Mouse (Mus musculus): ENCODE data around the gene Mafg. TPM values are rescaled to one million over a fixed set of nuclear protein-coding genes. Genes with fewer than 3 reads are reported as not detected.

The Mafg gene
- polyA plus RNA-seq, 1 experiment from 2014 or later, result 27.5 TPM

DNA sequence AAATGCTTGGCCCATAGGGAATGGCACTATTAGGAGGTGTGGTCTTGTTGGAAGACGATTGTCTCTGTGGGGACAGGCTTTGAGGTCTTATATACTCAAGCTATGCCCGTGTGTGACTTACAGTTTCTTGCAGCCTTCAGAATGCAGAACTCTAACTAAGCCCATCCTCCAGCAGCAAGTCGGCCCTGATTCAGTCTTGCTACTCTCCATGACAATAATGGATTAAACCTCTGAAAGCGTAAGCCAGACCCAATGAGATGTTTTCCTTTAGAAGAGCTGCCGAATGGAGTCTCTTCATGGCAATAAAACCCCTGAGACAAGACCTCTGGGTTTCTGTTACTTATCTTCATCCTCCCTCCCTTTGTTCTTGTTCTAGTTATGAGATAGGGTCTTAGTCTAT lies 1.4 kb upstream of the Mafg start:
- H3K9ac ChIP-seq (ENCODE audit: low read length), result no peak overlapping the region
- H3K4me1 ChIP-seq (ENCODE audit: control insufficient read depth, insufficient read depth, low read length), result peaks cover 13% of the 10 kb centered on the region
- H3K4me2 ChIP-seq (ENCODE audit: low read depth), result no peak overlapping the region
- no peak overlapping the region for H3K4me3 ChIP-seq (ENCODE audit: low read depth, low read length)
- DNase-seq (ENCODE audit: low spot score), result no peak
- no peaks in the 10 kb centered on the region for H3K27me3 ChIP-seq (ENCODE audit: control insufficient read depth, insufficient read depth, low read length)
- no peak overlapping the region for H3K27ac ChIP-seq (ENCODE audit: low read depth, low read length)
- WGBS, result 87% methylated on average over 5 of the region's 5 CpGs
- ATAC-seq (ENCODE audit: insufficient read depth, low FRiP score, low TSS enrichment), result no peak
- no peaks in the 10 kb centered on the region for H3K9me3 ChIP-seq (ENCODE audit: control insufficient read depth, low read length)
- H3K36me3 ChIP-seq (ENCODE audit: control insufficient read depth, insufficient read depth, low read length), result no peaks in the 10 kb centered on the region

DNA sequence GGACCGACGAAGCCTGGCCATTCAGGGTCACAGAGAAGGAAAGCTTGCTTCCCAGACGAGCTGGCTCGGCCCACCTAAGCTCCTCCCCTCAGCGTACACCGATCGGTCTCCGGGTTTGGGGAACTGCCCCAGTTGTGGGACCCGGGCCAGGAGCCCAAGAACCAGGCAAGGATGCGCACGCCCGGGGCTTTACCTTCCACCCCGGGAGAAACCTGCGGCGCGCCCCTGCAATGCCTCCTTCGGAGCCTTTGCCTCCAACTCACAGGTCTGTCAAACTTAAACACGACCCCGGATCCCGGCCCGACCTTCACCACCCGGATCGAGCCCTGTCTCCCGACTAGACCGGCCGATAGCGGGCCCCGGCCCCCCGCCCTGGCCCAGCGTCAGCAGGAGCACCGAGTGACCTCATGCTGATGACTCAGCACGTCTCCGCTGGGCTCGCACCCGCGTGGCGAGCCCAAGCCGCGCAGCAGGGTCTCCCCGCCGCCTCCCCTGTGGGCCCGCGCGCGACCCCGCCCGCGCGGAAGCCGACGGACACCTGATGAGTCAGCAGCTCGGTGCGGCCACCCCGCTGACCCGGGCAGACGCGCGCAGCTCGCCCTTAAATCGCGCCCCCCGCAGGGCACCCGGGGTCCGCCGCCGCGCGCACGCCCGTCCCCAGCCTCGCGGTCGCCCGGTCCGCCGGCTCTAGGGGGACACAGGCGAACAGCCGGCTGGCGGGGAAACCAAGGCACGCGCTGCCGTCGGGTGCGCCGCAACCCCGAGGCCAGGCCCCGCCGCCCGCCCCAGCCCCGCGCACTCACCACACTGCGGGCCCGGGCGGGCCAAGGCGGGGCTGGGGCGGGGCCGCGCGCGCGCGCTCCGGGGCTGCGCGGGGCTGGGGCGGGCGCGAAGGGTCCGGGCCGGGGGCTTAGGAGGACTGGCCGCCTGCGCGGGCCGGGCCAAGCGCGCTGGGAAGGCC lies 561 bp downstream of the Mafg start:
- WGBS, result under 1% methylated on average over 74 of the region's 116 CpGs
- Histone ChIP-seq H3K27me3 (ENCODE audit: control insufficient read depth, insufficient read depth, low read length) (no peaks in the 10 kb centered on the region), H3K4me1 (ENCODE audit: control insufficient read depth, insufficient read depth, low read length) (peaks cover 14% of the 10 kb centered on the region), H3K9ac (ENCODE audit: low read length) (peak overlapping the region; percentile 89), H3K4me3 (ENCODE audit: low read depth, low read length) (peak overlapping the region; percentile 96), H3K27ac (ENCODE audit: low read depth, low read length) (peak overlapping the region; percentile 88), H3K4me2 (ENCODE audit: low read depth) (peak overlapping the region; percentile 96), H3K9me3 (ENCODE audit: control insufficient read depth, low read length) (no peaks in the 10 kb centered on the region), H3K36me3 (ENCODE audit: control insufficient read depth, insufficient read depth, low read length) (peaks cover 8% of the 10 kb centered on the region)
- ATAC-seq (ENCODE audit: insufficient read depth, low FRiP score, low TSS enrichment), result peak; percentile 78
- DNase-seq (ENCODE audit: low spot score), result peak; percentile 72

DNA sequence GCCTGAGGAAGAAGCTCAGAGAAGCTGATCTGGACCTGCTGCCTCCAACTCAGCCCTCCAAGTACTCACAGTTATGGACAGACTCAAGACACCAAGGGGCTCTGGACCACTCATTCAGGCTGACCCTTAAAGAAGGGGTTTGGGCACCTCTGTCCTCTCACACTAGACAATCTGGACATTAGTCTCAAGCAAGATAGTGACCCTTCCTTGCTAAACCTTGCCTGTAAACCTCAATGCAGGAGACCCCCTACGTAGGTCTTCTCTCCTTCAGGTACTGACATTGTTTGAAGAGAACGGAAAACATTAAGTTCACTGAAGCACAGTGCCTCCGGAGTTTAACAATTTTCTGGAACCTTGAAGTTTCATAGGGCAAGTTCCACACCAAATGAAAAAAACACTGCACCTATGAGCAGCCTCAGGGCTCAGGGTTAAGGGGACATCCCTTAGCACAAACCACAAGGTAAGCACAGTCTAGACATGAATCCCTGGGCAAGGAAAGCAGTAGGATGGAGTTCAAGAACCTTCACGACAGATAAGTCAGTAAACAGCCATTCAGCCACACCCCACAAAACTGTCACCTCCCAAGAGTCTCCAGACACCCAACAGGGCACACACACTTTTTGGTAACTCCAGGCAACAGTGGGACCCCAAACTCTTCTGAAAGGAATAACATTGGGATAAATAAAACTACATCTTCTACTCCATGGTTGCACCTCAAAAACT lies 1.5 kb downstream of the Mafg start:
- Histone ChIP-seq H3K4me2 (ENCODE audit: low read depth) (peak overlapping the region; percentile 96), H3K4me3 (ENCODE audit: low read depth, low read length) (peak overlapping the region; percentile 96), H3K27me3 (ENCODE audit: control insufficient read depth, insufficient read depth, low read length) (no peaks in the 10 kb centered on the region), H3K9ac (ENCODE audit: low read length) (peak overlapping the region; percentile 89), H3K9me3 (ENCODE audit: control insufficient read depth, low read length) (no peaks in the 10 kb centered on the region), H3K27ac (ENCODE audit: low read depth, low read length) (peak overlapping the region; percentile 88), H3K4me1 (ENCODE audit: control insufficient read depth, insufficient read depth, low read length) (peaks cover 14% of the 10 kb centered on the region), H3K36me3 (ENCODE audit: control insufficient read depth, insufficient read depth, low read length) (peaks cover 9% of the 10 kb centered on the region)
- ATAC-seq (ENCODE audit: insufficient read depth, low FRiP score, low TSS enrichment) (no peak), DNase-seq (ENCODE audit: low spot score) (no peak)
- 60% methylated on average over 4 of the region's 4 CpGs for WGBS

DNA sequence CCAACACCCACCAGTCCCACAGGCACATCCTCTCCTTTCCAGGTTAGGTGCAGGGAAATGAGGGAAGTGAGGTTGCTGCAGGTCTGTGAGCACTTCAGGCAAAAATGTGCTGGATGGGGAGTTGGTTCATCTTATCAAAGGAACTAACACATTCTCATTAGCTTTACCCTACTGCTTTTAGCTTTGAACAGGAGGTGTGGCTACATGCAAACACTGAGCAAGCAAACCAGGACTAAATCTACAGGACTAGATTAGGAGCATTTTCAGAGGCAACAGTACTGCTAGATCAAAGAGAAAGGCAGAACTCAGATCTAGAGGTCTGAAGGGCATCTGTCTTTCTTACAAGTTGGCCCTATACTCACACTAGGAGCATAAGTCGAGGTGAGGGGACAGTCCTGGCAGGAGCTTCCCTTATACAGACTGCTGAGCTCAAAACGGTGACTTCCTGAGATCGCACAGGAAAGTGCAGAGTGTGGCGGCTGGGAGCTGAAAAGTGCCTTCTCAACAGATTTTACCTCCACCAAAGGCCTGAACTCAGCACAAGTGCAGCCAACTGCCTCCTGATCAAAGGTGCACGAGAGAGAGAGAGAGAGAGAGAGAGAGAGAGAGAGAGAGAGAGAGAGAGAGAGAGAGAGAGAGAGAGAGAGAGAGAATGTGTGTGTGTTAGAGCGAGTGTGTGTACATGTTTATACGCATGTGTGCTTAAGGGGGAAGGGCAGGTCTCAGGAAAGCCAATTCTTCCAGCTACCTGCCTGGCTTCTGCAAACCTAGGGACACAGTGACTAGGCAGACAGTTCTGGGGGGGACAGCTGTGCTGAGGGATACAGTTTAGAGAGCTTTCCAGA lies 2.3 kb downstream of the Mafg start:
- peaks cover 14% of the 10 kb centered on the region for H3K4me1 ChIP-seq (ENCODE audit: control insufficient read depth, insufficient read depth, low read length)
- ATAC-seq (ENCODE audit: insufficient read depth, low FRiP score, low TSS enrichment), result no peak

DNA sequence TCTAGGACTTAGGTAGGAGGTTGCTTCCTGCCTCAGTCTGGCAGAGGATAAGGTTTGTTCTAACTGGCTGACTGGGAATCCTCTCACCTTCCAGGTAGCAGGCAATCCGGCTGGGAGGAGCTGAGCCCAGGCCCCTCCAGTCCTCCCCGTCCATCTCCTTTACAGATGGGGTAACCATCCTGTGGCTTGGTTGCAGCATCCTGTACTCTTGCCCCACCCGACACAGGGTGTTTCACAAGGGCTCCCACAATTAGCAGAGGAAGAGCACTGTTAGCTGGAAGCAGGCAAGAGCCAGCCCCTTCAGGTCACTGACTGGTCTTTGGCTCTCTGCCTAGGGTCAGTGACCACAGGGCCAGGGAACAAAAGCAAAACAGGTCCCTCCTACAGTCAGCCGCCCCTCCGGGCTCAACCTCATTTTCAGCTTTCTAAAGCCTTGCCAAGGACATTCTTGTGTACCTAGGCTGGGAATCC lies 3.0 kb downstream of the Mafg start:
- no peaks in the 10 kb centered on the region for H3K27me3 ChIP-seq (ENCODE audit: control insufficient read depth, insufficient read depth, low read length)
- H3K4me2 ChIP-seq (ENCODE audit: low read depth), result peak overlapping the region; percentile 10; the same call in 1 of the 2 replicates
- H3K36me3 ChIP-seq (ENCODE audit: control insufficient read depth, insufficient read depth, low read length), result peaks cover 9% of the 10 kb centered on the region
- peak overlapping the region; percentile 35 for H3K27ac ChIP-seq (ENCODE audit: low read depth, low read length)
- ATAC-seq (ENCODE audit: insufficient read depth, low FRiP score, low TSS enrichment) (no peak), DNase-seq (ENCODE audit: low spot score) (no peak)
- H3K4me1 ChIP-seq (ENCODE audit: control insufficient read depth, insufficient read depth, low read length), result peaks cover 14% of the 10 kb centered on the region
- peak overlapping the region; percentile 35; the same call in 1 of the 2 replicates for H3K9ac ChIP-seq (ENCODE audit: low read length)
- no peaks in the 10 kb centered on the region for H3K9me3 ChIP-seq (ENCODE audit: control insufficient read depth, low read length)
- WGBS, result 57% methylated on average over 5 of the region's 5 CpGs
- H3K4me3 ChIP-seq (ENCODE audit: low read depth, low read length), result no peak overlapping the region

More for the DNA sequence above, 2.3 kb downstream of the Mafg start:
- H3K36me3 ChIP-seq (ENCODE audit: control insufficient read depth, insufficient read depth, low read length), result peaks cover 9% of the 10 kb centered on the region
- no peak overlapping the region for H3K27ac ChIP-seq (ENCODE audit: low read depth, low read length)
- H3K4me3 ChIP-seq (ENCODE audit: low read depth, low read length), result no peak overlapping the region
- no peak for DNase-seq (ENCODE audit: low spot score)
- peak overlapping the region; percentile 0 for H3K9ac ChIP-seq (ENCODE audit: low read length)
- 56% methylated on average over 6 of the region's 7 CpGs for WGBS
- H3K9me3 ChIP-seq (ENCODE audit: control insufficient read depth, low read length), result no peaks in the 10 kb centered on the region
- no peaks in the 10 kb centered on the region for H3K27me3 ChIP-seq (ENCODE audit: control insufficient read depth, insufficient read depth, low read length)
- H3K4me2 ChIP-seq (ENCODE audit: low read depth), result peak overlapping the region; percentile 96

DNA sequence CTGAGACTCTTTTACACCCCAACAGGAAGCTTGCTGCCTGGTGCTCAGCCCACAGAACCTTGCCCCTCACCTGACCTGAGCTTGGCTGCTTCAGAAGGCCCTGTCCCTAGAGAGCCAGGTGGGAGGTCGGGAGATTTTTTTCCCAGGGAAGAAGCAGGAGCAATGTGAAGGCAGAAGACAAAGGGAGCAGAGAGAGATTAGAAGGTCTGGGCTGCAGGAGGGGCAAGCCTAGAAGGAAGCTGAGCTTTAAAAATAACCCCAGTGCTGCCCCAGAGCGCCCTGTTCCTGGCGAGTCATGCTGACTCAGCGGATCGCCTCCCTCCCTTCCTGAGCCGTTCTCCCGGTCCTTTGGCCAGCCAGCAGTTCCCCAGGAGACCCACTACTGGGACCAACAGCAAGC lies 3.5 kb downstream of the Mafg start:
- peak overlapping the region; percentile 35; the same call in 1 of the 2 replicates for H3K9ac ChIP-seq (ENCODE audit: low read length)
- peak overlapping the region; percentile 35; the same call in 1 of the 2 replicates for H3K27ac ChIP-seq (ENCODE audit: low read depth, low read length)
- H3K9me3 ChIP-seq (ENCODE audit: control insufficient read depth, low read length), result no peaks in the 10 kb centered on the region
- WGBS, result 39% methylated on average over 7 of the region's 7 CpGs
- peaks cover 18% of the 10 kb centered on the region for H3K4me1 ChIP-seq (ENCODE audit: control insufficient read depth, insufficient read depth, low read length)
- H3K4me2 ChIP-seq (ENCODE audit: low read depth), result peak overlapping the region; percentile 10; the same call in 1 of the 2 replicates
- H3K36me3 ChIP-seq (ENCODE audit: control insufficient read depth, insufficient read depth, low read length), result peaks cover 9% of the 10 kb centered on the region
- DNase-seq (ENCODE audit: low spot score), result no peak
- H3K27me3 ChIP-seq (ENCODE audit: control insufficient read depth, insufficient read depth, low read length), result no peaks in the 10 kb centered on the region
- H3K4me3 ChIP-seq (ENCODE audit: low read depth, low read length), result no peak overlapping the region
- no peak for ATAC-seq (ENCODE audit: insufficient read depth, low FRiP score, low TSS enrichment)

DNA sequence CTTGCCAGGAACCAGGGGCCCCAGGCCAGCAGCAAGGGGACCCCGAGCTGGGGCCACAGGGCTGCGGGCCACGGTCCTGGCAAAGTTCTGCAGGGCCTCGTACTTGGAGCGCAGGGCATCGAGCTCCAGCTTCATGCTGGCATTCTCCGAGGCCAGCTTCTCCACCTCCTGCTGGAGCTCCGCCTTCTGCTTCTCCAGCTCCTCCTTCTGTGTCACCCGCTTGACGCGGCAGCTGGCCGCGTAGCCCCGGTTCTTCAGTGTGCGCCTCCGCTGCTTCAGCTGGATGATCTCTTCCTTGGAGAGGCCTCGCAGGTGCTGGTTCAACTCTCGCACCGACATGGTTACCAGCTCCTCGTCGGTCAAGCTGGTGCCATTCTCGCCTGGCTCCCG lies 4.1 kb downstream of the Mafg start:
- Histone ChIP-seq H3K4me2 (ENCODE audit: low read depth) (no peak overlapping the region), H3K27ac (ENCODE audit: low read depth, low read length) (no peak overlapping the region), H3K27me3 (ENCODE audit: control insufficient read depth, insufficient read depth, low read length) (no peaks in the 10 kb centered on the region), H3K4me1 (ENCODE audit: control insufficient read depth, insufficient read depth, low read length) (peaks cover 18% of the 10 kb centered on the region), H3K9me3 (ENCODE audit: control insufficient read depth, low read length) (no peaks in the 10 kb centered on the region), H3K4me3 (ENCODE audit: low read depth, low read length) (no peak overlapping the region), H3K36me3 (ENCODE audit: control insufficient read depth, insufficient read depth, low read length) (peaks cover 9% of the 10 kb centered on the region), H3K9ac (ENCODE audit: low read length) (no peak overlapping the region)
- WGBS, result 82% methylated on average over 23 of the region's 23 CpGs
- DNase-seq (ENCODE audit: low spot score) (no peak), ATAC-seq (ENCODE audit: insufficient read depth, low FRiP score, low TSS enrichment) (no peak)
